ENCODE assay signal across 14 mouse cellular contexts in the genomic region with DNA sequence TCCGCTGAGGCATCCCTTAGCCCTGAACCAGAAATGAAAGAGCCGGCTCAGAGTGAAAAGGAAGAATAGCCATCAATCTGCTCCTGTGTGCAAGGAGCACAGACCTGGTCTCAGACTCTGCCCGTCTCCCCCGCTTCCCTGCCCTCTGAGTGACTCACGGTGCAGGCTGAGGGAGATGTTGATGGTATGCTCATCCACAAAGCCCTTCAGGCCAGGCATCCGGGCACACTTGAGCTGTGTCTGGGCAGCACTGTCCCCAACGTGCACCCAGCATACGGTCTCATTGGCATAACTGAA. TPM values are rescaled to one million over a fixed set of nuclear protein-coding genes. Genes with fewer than 3 reads are reported as not detected.
DNase-seq lines count a peak whose midpoint lies in the region; ATAC-seq and TF ChIP-seq lines count a peak whose summit lies in the region.
"Had no signal": no experiment of that assay in that cellular context is flagged by ENCODE, and none has a peak within 500 bp of the region (broad histone marks: within the 10 kb centered on the region; RNA-seq: fewer than 3 reads in every experiment).

No protein-coding gene starts in this region.

- no peak for TF ChIP-seq CTCF in liver, adult 2 months (IDR thresholded peaks at IDR 0.05; ENCODE audit: low read depth, low read length)

- no peak overlapping the region for H3K4me3 ChIP-seq in liver, adult 2 months (ENCODE audit: insufficient read depth, low read depth, low read length)
- H3K4me3 ChIP-seq in limb, embryonic 12.5 days (replicated peaks) = no peak overlapping the region
- no peak overlapping the region for H3K4me3 ChIP-seq in stomach, embryonic 16.5 days (replicated peaks; ENCODE audit: low read length)
- H3K4me3 ChIP-seq: erythroblast, embryonic 14.5 days; midbrain, embryonic 13.5 days; neural tube, embryonic 13.5 days had no signal

- peaks cover 52% of the 10 kb centered on the region for H3K36me3 ChIP-seq in liver, adult 2 months (ENCODE audit: control insufficient read depth, insufficient read depth, low read length)
- peaks cover 99% of the 10 kb centered on the region for H3K36me3 ChIP-seq in limb, embryonic 12.5 days
- peaks cover 22% of the 10 kb centered on the region for H3K36me3 ChIP-seq in stomach, embryonic 16.5 days (ENCODE audit: control insufficient read depth, insufficient read depth, low read length)

- peak overlapping the region; percentile 13 for H3K9ac ChIP-seq in liver, adult 2 months (ENCODE audit: low read depth, low read length)
- no peak overlapping the region for H3K9ac ChIP-seq in limb, embryonic 12.5 days (replicated peaks)
- no peak overlapping the region for H3K9ac ChIP-seq in stomach, embryonic 16.5 days (ENCODE audit: low read length)
- H3K9ac ChIP-seq: midbrain, embryonic 13.5 days; neural tube, embryonic 13.5 days had no signal

- H3K27ac ChIP-seq in liver, adult 2 months (replicated peaks; ENCODE audit: insufficient read depth, low read depth, low read length) = peak overlapping the region; percentile 74
- H3K27ac ChIP-seq in limb, embryonic 12.5 days = 0 out of 2 replicates have a peak overlapping the region, but pooled peaks have one; percentile 1
- peak overlapping the region; percentile 89 for H3K27ac ChIP-seq in stomach, embryonic 16.5 days (ENCODE audit: low read length)
- H3K27ac ChIP-seq: midbrain, embryonic 13.5 days; neural tube, embryonic 13.5 days had no signal

- no peaks in the 10 kb centered on the region for H3K9me3 ChIP-seq in limb, embryonic 12.5 days
- no peaks in the 10 kb centered on the region for H3K9me3 ChIP-seq in stomach, embryonic 16.5 days (replicated peaks; ENCODE audit: control insufficient read depth, low read length)
- H3K9me3 ChIP-seq: midbrain, embryonic 13.5 days; neural tube, embryonic 13.5 days had no signal

- H3K4me2 ChIP-seq in limb, embryonic 12.5 days = no peak overlapping the region
- no peak overlapping the region for H3K4me2 ChIP-seq in stomach, embryonic 16.5 days (ENCODE audit: low read depth, low read length)
- H3K4me2 ChIP-seq: midbrain, embryonic 13.5 days; neural tube, embryonic 13.5 days had no signal

- DNase-seq in adrenal gland, postnatal 14 days = peak; percentile 22
- DNase-seq in adrenal gland, adult 8-10 months = no peak
- DNase-seq in liver, adult 2 months (ENCODE audit: extremely low read depth, low read depth, low spot score) = no peak
- no peak for DNase-seq in liver
- no peak for DNase-seq in yolk sac, embryonic 10.5 days (ENCODE audit: low spot score)
- DNase-seq in left cerebral cortex, adult 9 months (ENCODE audit: low spot score in 2 of 2) = no peak
- DNase-seq: layer of hippocampus, postnatal 36 days; lung, adult 2 months; right cerebral cortex, adult 18-20 months had no signal

- TF ChIP-seq POLR2A in liver, adult 2 months (IDR thresholded peaks at IDR 0.05; ENCODE audit: extremely low read depth, insufficient read depth, low read length) = no peak

- peaks cover 6% of the 10 kb centered on the region; the same call in 1 of the 2 replicates for H3K79me2 ChIP-seq in liver, adult 2 months (ENCODE audit: control insufficient read depth, insufficient read depth, low read length)

- peaks cover 47% of the 10 kb centered on the region for H3K4me1 ChIP-seq in liver, adult 2 months (ENCODE audit: control insufficient read depth, insufficient read depth, low read length)
- peaks cover 56% of the 10 kb centered on the region for H3K4me1 ChIP-seq in limb, embryonic 12.5 days (replicated peaks)
- peaks cover 60% of the 10 kb centered on the region for H3K4me1 ChIP-seq in stomach, embryonic 16.5 days (ENCODE audit: control insufficient read depth, insufficient read depth, low read length)
- H3K4me1 ChIP-seq: midbrain, embryonic 13.5 days had no signal

- 72% methylated on average over 8 of the region's 8 CpGs for WGBS in liver, adult 2 months
- WGBS in limb, embryonic 12.5 days = 83% methylated on average over 8 of the region's 8 CpGs
- 72% methylated on average over 8 of the region's 8 CpGs for WGBS in stomach, embryonic 16.5 days

- ATAC-seq in limb, embryonic 12.5 days (ENCODE audit: insufficient number of reproducible peaks, insufficient read depth, low FRiP score, low TSS enrichment, low read depth) = no peak
- no peak for ATAC-seq in stomach, embryonic 16.5 days (ENCODE audit: insufficient read depth, low FRiP score)
- ATAC-seq: midbrain, embryonic 13.5 days had no signal

- H3K27me3 ChIP-seq in liver, adult 2 months (ENCODE audit: control insufficient read depth, insufficient read depth, low read length) = no peaks in the 10 kb centered on the region
- H3K27me3 ChIP-seq in limb, embryonic 12.5 days = no peaks in the 10 kb centered on the region
- H3K27me3 ChIP-seq in stomach, embryonic 16.5 days (ENCODE audit: control insufficient read depth, insufficient read depth, low read length) = no peaks in the 10 kb centered on the region
- H3K27me3 ChIP-seq: midbrain, embryonic 13.5 days; neural tube, embryonic 13.5 days had no signal

RNA-seq across cellular contexts. Expression of a gene that starts 15.7 kb away (rescaled TPM):
- 138 and 201 TPM in 2 replicates for total RNA-seq in adrenal gland, postnatal 14 days (2021)
- total RNA-seq in adrenal gland, adult 8-10 months (2022) = 100 to 1,000 TPM; 212 to 271 (median 242) TPM
- 193 and 278 TPM in 2 replicates for total RNA-seq in liver, adult 2 months (2014; rRNA removed)
- polyA plus RNA-seq in liver, adult 2 months (2012; rRNA removed) = 354 and 373 TPM in 2 replicates
- 87.6 and 94.7 TPM in 2 replicates for polyA plus RNA-seq in limb, embryonic 12.5 days (2016; fragmentation: Nextera tagmentation; extraction: Ambion mirVana)
- polyA plus RNA-seq in stomach, embryonic 16.5 days (2015; fragmentation: Nextera tagmentation; extraction: Ambion mirVana) = 95.6 and 102 TPM in 2 replicates

RNA-seq across cellular contexts. Expression of a gene that starts 37.6 kb away (rescaled TPM):
- 75.0 and 89.4 TPM in 2 replicates for total RNA-seq in adrenal gland, postnatal 14 days (2021)
- total RNA-seq in adrenal gland, adult 8-10 months (2022) = 100 to 1,000 TPM in 3 of 4 experiments, 10 to 100 TPM in 1; 96.7 to 113 (median 107) TPM
- total RNA-seq in liver, adult 2 months (2014; rRNA removed) = 27.7 and 29.1 TPM in 2 replicates
- polyA plus RNA-seq in liver, adult 2 months (2012; rRNA removed) = 29.4 and 44.7 TPM in 2 replicates
- 8.7 and 12.1 TPM in 2 replicates for polyA plus RNA-seq in limb, embryonic 12.5 days (2016; fragmentation: Nextera tagmentation; extraction: Ambion mirVana)
- 49.7 and 60.3 TPM in 2 replicates for polyA plus RNA-seq in stomach, embryonic 16.5 days (2015; fragmentation: Nextera tagmentation; extraction: Ambion mirVana)

Comparison
In these comparisons a context has a peak if more than half of its experiments do, and no peak if none do; other contexts are left out.
1. H3K27ac ChIP-seq: peak in every context shown above with its lines; median percentile 89 in stomach, embryonic 16.5 days; 74 in liver, adult 2 months; 1 in limb, embryonic 12.5 days.